Mouse (Mus musculus) frontal cortex, adult 2 months (tissue): ENCODE data around the gene Me3. TPM values are rescaled to one million over a fixed set of nuclear protein-coding genes. Genes with fewer than 3 reads are reported as not detected.

Source experiments
- DNase-seq, 2 experiments: peaks; one replicate each; pipeline ENCODE4 v3.0.0; 2022; ENCODE audit warnings: low spot score in 1 of 2; ENCODE audit errors: extremely low spot score in 1 of 2
- polyA plus RNA-seq: library from polyadenylated mRNA; depleted of rRNA; stranded (reverse); fragments of >200 nt; gene quantifications from 2 replicates; pipeline ENCODE4 v1.2.3, GENCODE M21; 2012; rRNA removed

Gene Me3
- polyA plus RNA-seq = 95.0 and 110 TPM in 2 replicates

GRCm38 (mm10) chr7:89632342-89633251 is at the start of gene Me3:
TSS of gene Me3 (plus strand) at chr7:89632392.
- DNase-seq = peak; percentile 46 to 78

- peak in 1 of 2 experiments; percentile 12 for DNase-seq
Observed at GRCm38 (mm10) chr7:89590039-89590438, 42.2 kb upstream of the Me3 start.

GRCm38 (mm10) chr7:89590542-89591251 is 41.5 kb upstream of the Me3 start:
- peak in 1 of 2 experiments; percentile 49 for DNase-seq

GRCm38 (mm10) chr7:89595813-89596212 is 36.4 kb upstream of the Me3 start:
- no peak for DNase-seq

GRCm38 (mm10) chr7:89605589-89606536 is 26.3 kb upstream of the Me3 start:
- DNase-seq = no peak

GRCm38 (mm10) chr7:89607329-89607728 is 24.9 kb upstream of the Me3 start:
- DNase-seq = no peak

GRCm38 (mm10) chr7:89611236-89611635 is 21.0 kb upstream of the Me3 start:
- no peak for DNase-seq

- no peak for DNase-seq
Observed at GRCm38 (mm10) chr7:89616235-89616634, 16.0 kb upstream of the Me3 start.

GRCm38 (mm10) chr7:89623331-89623730 is 8.9 kb upstream of the Me3 start:
- no peak for DNase-seq

- DNase-seq = no peak
Observed at GRCm38 (mm10) chr7:89627393-89627792, 4.8 kb upstream of the Me3 start.

- DNase-seq = no peak
Observed at GRCm38 (mm10) chr7:89628006-89628405, 4.2 kb upstream of the Me3 start.

GRCm38 (mm10) chr7:89629006-89629405 is 3.2 kb upstream of the Me3 start:
- peak; percentile 49 to 75 for DNase-seq

GRCm38 (mm10) chr7:89629914-89630313 is 2.3 kb upstream of the Me3 start:
- DNase-seq = no peak

- no peak for DNase-seq
Observed at GRCm38 (mm10) chr7:89630796-89631195, 1.4 kb upstream of the Me3 start.

- no peak for DNase-seq
Observed at GRCm38 (mm10) chr7:89640533-89640932, 8.3 kb downstream of the Me3 start.

GRCm38 (mm10) chr7:89640944-89641661 is 8.9 kb downstream of the Me3 start:
- peak; percentile 40 to 55 for DNase-seq

GRCm38 (mm10) chr7:89645015-89645414 is 12.8 kb downstream of the Me3 start:
- no peak for DNase-seq

GRCm38 (mm10) chr7:89647864-89648263 is 15.7 kb downstream of the Me3 start:
- no peak for DNase-seq

- no peak for DNase-seq
Observed at GRCm38 (mm10) chr7:89657183-89657582, 25.0 kb downstream of the Me3 start.

GRCm38 (mm10) chr7:89657692-89658212 is 25.6 kb downstream of the Me3 start:
- DNase-seq = no peak
